Mouse (Mus musculus) lung, postnatal 10 days (tissue): ENCODE results near the gene Fgfrl1.

Experiments used
- DNase-seq: peaks from one replicate; pipeline ENCODE4 v3.0.0; 2021

Gene Fgfrl1

DNA sequence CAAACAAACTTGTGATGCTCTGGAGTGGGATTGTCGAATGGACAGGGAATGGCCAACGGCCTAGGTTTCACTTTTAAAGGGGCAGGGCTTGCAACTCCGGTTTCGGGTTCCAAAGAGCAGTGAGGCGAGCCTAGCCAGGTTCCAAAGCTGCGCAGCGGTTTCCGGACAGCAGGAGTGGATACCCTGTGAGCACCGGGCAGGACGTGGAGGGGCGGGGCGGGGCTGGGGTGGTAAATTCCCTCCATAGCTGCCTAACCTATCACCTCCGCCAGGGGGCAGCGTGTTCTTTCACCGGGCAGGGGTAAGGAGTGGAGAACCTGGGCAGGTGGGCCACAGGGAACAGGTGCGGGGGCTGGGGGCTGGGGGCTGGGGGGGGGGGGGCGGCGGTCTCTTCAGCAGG, at the start of gene Fgfrl1:
Fgfrl1 (plus strand) TSS at position 112 of the 400 bp plus-strand sequence.
- DNase-seq = peak; percentile 78

DNA sequence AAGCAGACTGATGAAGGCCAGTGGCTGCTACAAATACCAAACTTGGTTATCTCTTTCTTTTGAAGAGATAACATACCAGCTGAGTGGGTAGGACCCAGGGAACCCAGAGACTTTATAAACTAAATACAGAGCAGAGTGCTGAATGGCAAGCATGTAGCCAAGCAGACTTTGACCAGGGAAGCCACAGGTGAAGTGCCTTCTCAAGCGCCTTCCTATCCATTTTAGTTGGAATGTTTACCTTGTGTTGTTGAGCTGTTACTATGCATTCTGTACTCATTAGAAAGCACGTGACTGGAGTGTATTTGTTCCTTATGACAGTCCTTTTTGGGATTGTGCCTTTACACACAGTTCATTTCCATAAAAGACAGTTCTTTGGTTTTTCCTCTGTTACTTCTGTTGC, 48.5 kb upstream of the Fgfrl1 start:
- DNase-seq = no peak

DNA sequence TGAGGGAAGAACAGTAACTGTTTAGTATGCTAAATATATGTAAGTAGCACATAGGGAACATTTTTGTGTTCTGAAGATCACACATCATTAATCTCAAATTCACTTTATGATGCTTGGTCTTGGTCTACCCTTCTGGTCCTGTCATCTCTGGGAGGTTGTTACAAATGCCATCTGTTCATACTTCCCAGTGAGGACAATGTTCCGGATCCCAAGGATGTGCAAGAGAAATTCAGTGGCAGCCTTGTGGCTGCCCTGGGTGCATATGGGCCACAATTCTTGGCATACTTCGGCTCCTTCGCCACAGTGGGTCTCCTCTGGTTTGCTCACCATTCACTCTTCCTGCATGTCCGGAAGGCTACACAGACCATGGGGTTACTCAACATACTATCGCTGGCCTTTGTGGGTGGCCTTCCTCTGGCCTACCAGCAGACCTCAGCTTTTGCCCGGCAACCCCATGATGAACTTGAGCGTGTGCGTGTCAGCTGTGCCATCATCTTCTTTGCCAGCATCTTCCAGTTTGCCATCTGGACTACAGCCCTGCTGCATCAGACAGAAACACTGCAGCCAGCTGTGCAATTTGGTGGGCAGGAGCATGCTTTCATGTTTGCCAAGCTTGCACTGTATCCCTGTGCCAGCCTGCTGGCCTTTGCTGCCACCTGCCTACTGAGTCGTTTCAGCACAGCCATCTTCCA, 46.4 kb upstream of the Fgfrl1 start:
- DNase-seq = no peak

DNA sequence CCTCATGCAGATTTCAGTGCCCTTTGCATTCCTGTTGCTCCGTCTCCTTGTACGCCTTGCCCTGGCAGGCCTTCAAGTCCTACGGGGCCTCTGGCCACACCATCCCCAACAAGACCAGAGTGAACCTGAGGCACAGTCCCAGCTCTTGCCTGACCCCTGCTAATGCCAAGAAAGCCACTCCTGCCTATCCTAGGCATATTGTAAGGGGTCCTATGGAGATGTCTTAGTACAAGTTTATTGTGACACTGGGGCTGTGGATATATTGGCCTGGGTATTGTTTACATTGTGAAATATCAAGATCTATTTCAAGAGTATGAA, 45.9 kb upstream of the Fgfrl1 start:
- DNase-seq = no peak

DNA sequence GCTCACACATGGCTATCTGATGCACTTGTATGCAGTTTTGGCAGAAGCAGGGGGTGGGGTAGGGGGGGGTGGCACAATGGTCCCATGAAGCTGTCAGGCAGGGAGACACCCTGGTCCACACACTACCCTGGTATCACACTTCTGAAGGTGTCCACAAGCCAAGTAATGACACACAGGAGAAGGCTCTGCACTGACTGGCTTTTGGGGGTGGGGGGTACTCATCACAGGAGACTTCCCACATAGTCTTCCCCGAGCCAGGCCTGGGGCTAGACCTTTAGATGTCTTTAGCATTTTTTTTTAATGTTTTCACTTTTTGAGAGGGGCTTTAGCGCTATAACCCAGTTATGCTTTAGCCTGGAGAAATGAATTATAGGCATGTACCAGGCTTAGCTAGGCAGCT, 44.9 kb upstream of the Fgfrl1 start:
- no peak for DNase-seq

DNA sequence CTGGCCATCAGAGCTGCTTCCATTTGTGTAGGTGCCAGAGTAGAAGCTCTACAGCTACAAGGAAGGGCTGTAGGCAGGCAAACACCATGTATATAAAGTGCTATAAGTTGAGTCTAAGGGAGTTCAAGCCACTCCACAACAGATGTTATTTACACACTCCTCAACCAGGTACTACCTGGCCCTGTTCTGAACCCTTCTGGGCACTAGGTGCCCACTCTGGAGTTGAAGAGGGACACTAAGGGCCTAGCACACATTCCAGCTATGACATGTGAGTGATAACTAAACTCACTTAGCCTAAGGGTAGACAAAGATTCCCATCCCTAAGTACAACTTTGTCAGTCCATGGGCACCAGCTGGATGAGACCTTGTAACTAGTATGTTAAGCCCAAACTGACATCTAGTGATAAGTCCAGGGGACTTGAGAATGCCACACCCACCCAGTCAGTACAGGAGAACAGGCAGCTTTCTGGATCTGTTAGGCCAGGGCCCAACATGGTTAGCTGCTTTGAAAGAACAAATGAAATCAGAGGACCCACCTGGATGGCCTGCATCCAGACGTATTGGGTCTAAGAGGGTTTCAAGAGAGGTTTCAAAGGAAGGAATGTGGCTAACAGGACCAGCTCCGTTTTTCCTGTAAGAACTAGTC, 44.2 kb upstream of the Fgfrl1 start:
- DNase-seq = no peak

DNA sequence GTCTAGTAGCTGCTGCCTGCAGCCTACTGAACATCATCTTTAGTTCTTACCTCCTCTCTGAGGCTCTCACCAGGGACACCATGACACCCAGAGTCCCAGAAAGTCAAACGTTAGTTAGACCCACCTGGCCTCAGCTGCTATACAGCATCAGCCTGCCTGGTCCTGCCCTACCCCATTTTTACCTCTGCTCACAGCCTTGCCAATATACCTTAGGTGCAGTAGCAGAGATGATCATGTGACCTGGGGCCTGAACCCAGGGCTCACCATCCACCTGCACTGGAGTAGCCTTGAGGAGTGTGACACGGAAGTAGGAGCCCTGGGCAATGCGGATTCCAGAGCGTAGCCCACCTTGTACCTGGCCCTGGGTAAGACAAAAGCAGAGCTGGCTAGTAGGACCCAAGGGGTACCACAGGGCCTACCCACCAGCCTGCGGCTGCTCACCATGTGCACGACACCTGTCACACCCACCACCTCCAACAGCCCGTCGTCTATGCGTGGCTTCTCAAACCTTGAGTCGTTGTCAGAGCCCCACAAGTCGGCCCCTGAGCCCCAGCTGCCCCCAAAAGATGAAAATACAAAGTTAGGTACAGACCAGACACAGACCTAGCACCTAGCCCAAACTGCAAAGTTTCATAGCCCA, 43.1 kb upstream of the Fgfrl1 start:
- no peak for DNase-seq

DNA sequence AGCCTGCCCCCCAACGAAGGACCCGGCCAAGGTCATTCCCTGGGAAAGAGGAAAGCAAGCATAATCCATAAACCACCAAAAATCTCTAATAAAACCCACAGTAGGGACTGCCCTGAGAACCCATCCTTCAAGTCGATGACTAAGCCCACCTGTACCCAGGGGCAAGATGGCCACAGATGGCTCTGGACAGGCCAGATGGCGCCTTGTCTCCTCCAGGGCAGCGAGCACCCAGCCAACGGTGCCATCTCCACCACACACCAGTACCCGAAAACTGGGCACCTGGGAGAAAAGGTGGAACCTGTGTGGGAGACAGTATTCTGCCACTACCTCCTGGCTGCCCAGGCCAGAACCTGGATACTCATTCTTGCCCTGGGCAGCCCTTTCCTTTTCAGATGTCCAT, 41.8 kb upstream of the Fgfrl1 start:
- DNase-seq = no peak

DNA sequence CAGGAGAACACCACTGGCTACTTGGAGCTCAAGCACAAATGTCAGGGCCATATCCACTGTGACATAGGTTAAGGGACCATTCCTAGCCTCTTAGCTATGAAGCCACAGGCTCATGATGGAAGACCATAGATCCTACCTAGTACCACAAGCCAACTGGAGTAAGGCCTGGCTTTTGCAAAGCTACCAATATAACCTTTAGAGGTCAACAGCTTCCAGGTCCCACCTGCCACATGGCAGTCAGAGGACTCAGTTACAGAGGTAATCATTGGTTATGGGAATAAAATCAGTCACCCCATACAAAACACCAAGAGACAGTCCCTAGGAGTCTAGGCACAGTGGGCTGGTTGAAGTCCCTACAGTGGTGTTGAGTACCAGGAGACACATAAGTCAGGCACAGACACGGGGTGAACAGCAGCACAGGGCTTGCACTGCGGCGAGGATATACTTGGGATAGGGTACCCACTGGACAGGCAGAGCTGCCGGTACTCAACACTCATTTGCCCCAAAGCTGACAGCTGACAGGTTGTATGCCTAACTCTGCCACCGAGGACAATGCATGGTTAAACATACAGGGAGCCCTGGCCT, 41.0 kb upstream of the Fgfrl1 start:
- no peak for DNase-seq

DNA sequence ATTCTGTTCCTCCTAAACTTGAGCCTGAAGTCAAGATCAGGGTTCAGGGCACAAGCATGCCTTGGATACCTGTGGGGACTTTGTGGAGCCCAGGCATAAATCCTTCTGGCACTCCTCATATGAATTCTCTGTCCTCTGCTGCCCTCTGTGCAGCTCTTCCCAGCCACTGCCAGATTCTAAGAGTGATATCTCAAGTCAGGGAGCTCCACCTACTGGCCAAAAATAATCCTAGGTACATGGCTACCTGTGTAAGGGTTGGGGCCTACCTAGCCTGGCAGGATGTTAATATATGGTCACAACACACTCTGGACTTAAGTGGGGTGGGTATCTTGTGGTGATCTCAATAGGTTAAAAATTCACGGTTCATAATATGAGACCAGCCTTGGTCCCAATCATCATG, 40.4 kb upstream of the Fgfrl1 start:
- DNase-seq = peak; percentile 77

- DNase-seq = no peak
These were observed 38.8 kb upstream of the Fgfrl1 start for GRCm38 (mm10) chr5:108653341-108653740.

GRCm38 (mm10) chr5:108654444-108654990, 37.7 kb upstream of the Fgfrl1 start:
- DNase-seq = no peak

- no peak for DNase-seq
These were observed 36.8 kb upstream of the Fgfrl1 start for GRCm38 (mm10) chr5:108655381-108655780.

DNA sequence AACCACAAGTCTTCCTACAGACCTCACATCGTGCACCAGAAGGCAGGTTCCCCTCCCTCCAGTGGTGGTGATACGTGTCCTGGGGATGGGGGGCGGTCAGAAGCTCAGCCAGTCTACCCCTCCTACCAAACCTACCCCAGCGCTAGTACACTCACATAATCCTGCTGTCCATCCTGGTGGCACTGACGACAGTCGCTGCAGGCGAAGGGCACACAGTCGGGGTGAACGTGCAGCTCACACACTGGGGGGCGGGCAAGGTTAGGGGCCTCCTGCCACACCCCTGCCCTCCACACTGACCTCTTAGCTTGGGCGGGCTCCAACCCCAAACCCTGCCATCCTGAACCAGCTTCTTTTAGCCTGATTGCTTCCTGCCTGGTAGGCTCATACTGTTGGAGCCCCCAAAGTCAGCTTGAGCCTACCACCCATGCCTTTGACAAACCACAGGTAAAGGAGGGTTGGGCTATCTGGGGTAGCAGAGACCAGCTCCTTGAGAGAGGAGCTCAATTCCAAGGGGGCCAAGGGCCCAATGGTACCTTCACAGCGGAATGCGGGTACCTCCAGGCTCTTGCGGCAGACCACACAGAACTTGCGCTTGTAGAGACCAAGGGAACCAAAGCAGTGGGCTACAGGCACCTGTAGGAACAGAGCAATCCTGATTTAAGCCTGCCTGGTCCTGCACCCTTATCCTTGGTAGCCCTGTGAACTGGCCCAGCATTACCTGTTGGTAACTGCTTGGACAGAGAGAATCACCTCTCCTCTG, 36.1 kb upstream of the Fgfrl1 start:
- no peak for DNase-seq

DNA sequence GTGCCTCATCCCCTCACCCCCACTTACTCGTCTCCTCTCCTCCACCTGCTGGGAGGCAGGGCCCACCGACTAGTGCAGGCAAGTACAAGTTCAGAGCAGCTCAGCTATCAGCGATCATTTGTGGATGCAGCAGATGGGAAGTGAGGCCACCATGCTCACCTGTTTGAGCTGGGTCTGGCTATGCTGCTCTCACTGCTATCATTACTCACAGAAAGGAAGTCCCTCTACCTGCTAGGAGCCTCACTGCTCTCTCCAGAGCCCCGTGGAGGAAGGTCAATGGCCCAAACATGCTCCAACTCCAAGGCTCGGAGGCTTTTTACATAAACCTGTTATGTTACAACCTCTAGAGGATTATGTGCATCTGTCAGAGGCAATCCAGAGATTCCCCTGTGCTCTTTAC, 34.8 kb upstream of the Fgfrl1 start:
- DNase-seq = no peak

DNA sequence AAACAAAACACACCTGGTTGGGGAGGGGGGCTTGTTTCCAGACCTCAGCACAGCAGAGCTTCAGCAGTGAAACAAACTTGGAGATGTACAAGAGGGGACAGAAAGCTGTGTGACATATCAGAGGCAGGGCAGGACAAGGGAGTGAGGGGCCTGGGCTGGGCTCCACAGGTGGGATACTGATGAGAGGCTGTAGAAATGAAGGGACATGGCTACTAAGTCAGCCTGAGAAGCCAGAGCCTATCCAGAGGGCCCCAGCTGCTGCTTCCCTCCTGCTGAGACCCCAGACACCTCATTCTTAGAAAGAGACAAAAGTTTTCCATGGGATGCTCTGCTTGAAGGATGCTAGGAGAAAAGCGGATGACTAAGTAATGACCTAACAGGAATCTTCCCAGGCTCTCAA, 33.6 kb upstream of the Fgfrl1 start:
- DNase-seq = no peak

DNA sequence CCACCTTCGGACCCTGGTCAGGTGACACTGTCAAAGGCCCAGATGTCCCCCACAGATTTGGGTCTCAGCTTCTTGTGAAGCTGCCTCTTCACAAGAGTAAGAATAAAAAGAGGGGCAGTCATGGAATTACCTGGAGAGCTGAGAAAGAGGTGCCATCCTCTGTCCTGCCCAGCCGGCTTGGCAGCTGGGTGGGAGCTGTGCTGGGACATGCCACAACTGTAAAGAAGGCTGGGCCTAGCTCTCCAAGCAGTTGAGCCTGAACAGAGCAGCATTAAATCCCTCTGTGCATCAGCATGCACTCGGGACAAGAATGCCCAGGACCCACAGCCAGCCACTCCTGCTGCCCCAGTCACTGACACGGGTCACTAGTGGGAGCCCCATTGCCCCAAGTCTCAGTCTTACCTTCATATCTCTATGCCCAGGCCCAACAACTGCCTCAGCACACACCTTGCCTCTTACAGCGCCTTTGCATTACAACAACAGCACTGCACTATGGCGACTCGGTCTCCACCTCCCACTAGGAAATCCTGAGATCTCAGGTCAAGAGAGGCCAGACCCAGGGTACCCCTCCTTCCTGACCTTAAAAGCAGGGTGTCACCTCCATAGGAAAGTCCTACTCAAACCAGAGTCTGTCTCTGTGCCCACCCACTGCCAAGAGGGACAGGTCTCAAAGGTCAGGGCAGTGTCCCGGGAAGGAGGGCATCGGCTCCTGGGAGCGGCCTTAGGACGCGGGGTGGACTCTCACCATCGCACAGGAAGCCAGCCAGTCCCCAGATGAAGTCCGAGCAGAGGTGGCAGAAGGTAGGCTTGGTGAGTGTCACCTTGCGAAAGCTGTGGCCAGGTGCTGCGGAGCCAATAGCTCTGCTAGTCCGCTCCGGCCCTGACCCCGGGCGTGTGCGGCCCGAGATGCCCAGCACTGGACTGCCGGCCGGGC, 32.2 kb upstream of the Fgfrl1 start, which contains the start of gene Idua:
Idua (plus strand) TSS at position 634 of the 934 bp plus-strand sequence.
- DNase-seq = peak; percentile 21

GRCm38 (mm10) chr5:108660632-108661268, 31.4 kb upstream of the Fgfrl1 start:
- peak; percentile 97 for DNase-seq

DNA sequence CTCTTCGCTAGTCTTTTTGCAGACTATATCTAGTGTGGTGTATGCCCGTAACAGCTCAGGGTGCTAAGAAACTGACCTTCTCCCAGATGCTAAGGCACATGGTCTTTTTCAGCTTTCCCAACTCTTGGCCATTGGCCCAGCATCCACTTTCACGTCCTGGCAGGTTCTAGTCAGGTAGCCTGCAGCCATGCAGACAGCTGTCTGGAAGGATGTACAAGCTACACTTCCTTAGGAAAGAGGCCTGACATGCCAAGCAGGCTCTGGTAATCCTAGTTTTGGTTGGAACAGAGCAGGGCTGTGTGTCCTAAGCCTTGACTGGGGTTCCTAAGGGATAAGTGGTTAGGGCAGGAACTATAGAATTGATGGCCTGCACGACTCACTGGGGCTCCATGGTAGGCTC, 29.4 kb upstream of the Fgfrl1 start:
- DNase-seq = no peak

- no peak for DNase-seq
These were observed 27.1 kb upstream of the Fgfrl1 start for GRCm38 (mm10) chr5:108665066-108665465.

DNA sequence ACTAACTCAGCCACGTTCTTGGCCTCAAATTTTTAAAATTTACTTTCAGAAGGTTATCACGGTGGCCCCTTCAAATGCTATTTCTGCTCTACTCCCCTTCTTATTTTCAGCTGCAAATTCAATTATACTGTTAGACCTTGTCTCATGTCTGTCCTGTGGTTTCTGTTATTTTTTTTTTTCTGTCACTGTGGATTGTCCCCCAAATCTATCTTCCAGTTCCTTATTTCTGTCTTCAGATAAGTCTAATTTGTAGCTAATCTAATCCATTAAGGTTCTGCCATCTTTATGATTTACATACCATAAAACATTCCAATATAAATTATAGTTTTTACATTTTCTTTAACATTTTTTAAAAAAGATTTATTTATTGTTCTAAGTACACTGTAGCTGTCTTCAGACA, 24.8 kb upstream of the Fgfrl1 start:
- DNase-seq = no peak
